Mouse (Mus musculus) cerebellum, postnatal 4 days (tissue): ENCODE data around the gene Dmrt2.

Experiments used
- DNase-seq, 2 experiments: peaks; one replicate each; pipeline ENCODE4 v3.0.0; 2022; ENCODE audit warnings: low spot score in 2 of 2, mixed read lengths in 1 of 2

Dmrt2 gene

DNA sequence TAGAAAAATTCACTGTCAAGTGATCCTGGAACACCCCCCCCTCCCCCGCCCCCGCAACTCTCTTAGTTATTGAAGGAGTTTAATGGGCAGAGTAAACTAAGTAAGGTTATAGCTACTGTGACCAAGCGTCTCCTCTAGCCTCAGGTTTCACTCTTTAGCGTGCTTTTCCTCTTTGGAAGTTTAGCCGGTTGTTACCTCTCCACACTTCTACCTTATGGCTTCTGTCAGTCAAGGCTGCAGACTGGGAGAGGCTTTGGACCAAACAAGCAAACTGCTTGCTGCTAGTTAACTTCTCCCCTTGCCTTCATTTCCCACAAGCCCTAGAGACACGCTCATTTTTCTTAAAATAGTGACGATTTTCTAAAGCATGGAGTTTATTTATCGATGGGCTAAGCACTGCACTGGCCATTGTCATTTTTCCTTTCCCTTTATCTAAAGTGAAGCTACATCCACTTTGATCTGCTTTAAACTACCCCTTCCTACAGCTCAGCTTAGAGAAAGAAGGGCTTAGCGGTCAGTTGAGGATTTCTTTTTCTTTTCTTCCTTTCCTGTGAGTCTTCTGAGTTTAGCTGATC lies 3.7 kb downstream of the Dmrt2 start:
- DNase-seq, result no peak

DNA sequence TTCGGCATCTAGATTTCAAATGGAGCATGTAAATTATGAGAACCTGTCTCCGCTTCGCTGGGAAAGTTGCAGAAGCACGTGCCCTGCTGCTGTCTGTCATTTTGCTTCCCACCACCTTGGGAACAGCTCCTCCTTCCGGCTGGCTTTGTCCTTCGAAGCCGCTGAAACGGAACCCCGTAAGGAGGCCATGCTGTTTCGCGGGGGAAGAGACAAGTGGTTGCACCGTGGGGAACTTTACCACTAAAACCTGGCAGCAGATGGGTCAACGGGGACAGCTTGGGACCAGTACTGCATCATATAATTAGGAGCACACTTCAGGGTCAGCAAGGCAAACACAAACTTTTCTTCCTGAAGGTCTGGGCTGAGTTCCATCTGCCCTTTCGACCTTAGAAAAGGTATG lies 26.6 kb downstream of the Dmrt2 start:
- DNase-seq, result no peak

DNA sequence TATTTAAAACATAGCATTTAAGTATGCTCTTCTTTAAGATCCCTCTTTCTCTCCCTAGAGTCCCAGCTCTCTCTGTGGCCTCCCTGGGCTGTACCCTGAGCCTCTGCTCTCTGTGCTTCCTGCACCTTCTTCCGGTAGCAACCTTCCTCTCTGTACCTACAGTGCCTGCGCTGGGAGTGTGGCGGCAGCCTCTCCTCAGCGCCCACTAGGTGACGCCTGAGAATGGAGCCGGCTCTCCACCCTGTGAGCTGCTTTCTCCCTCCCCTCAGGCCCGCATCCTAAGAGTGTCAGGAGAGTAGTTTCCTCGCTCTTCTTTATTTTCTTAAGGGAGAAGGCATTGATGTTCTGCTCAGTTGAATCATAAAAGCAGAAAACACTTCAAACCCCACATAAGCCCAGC lies 41.2 kb downstream of the Dmrt2 start:
- DNase-seq, result peak; percentile 24 to 26

DNA sequence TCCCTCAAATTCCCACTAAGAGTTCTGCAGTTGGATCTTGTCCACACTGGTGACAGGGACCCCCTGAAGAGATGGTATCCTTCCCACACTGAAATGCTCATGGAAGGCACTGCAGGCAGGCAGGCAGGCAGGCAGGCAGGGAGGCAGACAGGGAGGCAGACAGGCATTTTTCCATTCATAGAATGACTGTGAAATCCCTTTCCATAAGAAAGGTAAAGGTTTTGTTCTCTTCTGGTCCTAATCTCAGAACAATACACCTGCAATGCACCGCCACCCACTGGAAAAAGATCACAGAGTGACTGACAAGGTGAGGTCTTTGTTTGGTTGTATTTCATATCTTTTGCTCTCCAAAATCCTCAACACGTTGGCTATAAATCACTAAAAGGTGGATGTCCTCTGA lies 42.7 kb downstream of the Dmrt2 start:
- no peak for DNase-seq

DNA sequence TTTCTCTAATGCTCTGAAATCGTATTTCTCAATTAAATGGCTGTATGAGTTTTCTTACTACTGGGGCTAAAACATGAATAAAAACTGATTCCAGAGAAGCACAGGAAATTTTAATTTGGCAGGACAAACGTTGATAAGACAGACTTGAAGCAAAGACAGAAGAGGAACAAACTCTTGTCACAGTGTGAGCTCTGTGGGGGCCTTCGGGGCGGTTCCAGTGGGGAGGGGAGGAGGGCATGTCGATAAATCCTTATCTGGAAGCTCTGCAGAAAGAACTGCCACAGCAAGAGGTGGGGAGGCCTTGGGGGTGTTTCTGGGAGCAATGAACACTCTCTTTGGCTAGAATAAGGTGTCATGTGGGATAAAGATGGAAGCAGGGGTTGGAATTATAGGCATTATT lies 50.4 kb downstream of the Dmrt2 start:
- DNase-seq, result no peak
